Mouse (Mus musculus) stomach, postnatal 0 days (tissue): ENCODE measurements at regions not wholly inside any gene's neighbourhood (a gene's known extent, or its start where the extent isn't known, plus 50 kb on each side); places are given as distances from the start of the nearest gene placed in this dataset.

ENCODE experiments used
- CTCF ChIP-seq: IDR thresholded peaks from 2 replicates; pipeline ENCODE4 v1.5.1; 2016; ENCODE audit warnings: antibody characterized with exemption, low read depth, mild to moderate bottlenecking, moderate library complexity
- EP300 ChIP-seq: optimal IDR thresholded peaks from 2 replicates; pipeline ENCODE3; 2016; ENCODE audit warnings: antibody characterized with exemption

DNA sequence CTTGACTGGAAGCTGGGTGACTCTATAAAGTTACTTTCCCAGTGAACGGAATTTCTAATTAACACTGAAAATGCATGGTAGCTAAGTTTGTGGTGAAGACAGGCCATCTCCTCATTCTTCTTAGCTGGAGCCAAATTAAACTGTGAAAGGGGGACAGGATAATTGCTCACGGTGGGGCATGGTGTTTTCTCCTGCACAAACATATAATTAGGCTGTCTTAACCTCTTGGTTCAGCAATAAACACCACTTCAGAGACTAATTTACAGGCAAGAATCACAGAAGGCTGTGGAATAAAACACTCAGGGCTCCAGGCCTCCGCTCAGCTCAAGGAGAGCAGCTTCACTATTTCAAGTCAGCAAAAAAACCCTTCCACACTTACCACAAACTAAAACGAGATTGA, 261.9 kb upstream of the Nt5e start:
- TF ChIP-seq CTCF (no peak), EP300 (no peak)
